Mouse (Mus musculus): ENCODE data around the gene Zfp341. TPM values are rescaled to one million over a fixed set of nuclear protein-coding genes. Genes with fewer than 3 reads are reported as not detected.

The Zfp341 gene
- total and polyA plus RNA-seq, 3 experiments: 2.0 to 6.3 TPM; not detected in 1

GRCm38 (mm10) chr2:154633039-154633742 lies 20.1 kb downstream of the Zfp341 start:
- TF ChIP-seq GABPA (IDR thresholded peaks at IDR 0.05; ENCODE audit: low read depth, low read length) (no peak), CHD2 (IDR thresholded peaks at IDR 0.05; ENCODE audit: low read length) (no peak), TCF12 (IDR thresholded peaks at IDR 0.05; ENCODE audit: low read depth, low read length) (no peak), GATA1 (IDR thresholded peaks at IDR 0.05; ENCODE audit: low read depth, low read length) (no peak), ZMIZ1 (IDR thresholded peaks at IDR 0.05; ENCODE audit: low read depth, low read length) (no peak), ZKSCAN1 (IDR thresholded peaks at IDR 0.05; ENCODE audit: low read depth, low read length) (no peak), EP300 (IDR thresholded peaks at IDR 0.05; ENCODE audit: low read depth in 1 of 2, low read length in 2 of 2) (no peak), ETS1 (IDR thresholded peaks at IDR 0.05; ENCODE audit: low read depth, low read length) (no peak), NRF1 (IDR thresholded peaks at IDR 0.05; ENCODE audit: insufficient read depth, low read depth, low read length, poor library complexity, severe bottlenecking) (no peak), KAT2A (conservative IDR thresholded peaks at IDR 0.05; ENCODE audit: low read depth, low read length) (no peak), MAX (IDR thresholded peaks at IDR 0.05; ENCODE audit: low read length) (no peak), MAZ (IDR thresholded peaks at IDR 0.05; ENCODE audit: low read depth, low read length) (no peak), RAD21 (IDR thresholded peaks at IDR 0.05; ENCODE audit: low read depth, low read length) (no peak), USF1 (IDR thresholded peaks at IDR 0.05; ENCODE audit: low read depth, low read length) (no peak)
- Histone ChIP-seq H3K9ac (ENCODE audit: control insufficient read depth, low read depth, low read length, poor library complexity, severe bottlenecking) (no peak overlapping the region), H3K36me3 (ENCODE audit: control insufficient read depth in 1 of 2, insufficient read depth in 2 of 2, low read length in 2 of 2) (peaks cover 0 to 6% of the 10 kb centered on the region in 2 experiments; a peak in 1 of 4 replicates), H3K27ac (ENCODE audit: control insufficient read depth, low read depth, low read length) (no peak overlapping the region), H3K4me3 (ENCODE audit: control insufficient read depth in 1 of 2, insufficient read depth in 1 of 2, low read depth in 2 of 2, low read length in 2 of 2) (no peak overlapping the region), H3K4me1 (ENCODE audit: control insufficient read depth in 1 of 2, insufficient read depth in 2 of 2, low read length in 2 of 2) (peaks cover 8 to 12% of the 10 kb centered on the region in 2 experiments), H3K27me3 (ENCODE audit: control insufficient read depth in 1 of 2, insufficient read depth in 2 of 2, low read length in 2 of 2) (no peaks in the 10 kb centered on the region), H3K79me2 (ENCODE audit: control insufficient read depth, insufficient read depth, low read length, poor library complexity) (no peaks in the 10 kb centered on the region), H3K9me3 (replicated peaks; ENCODE audit: insufficient read depth, low read length) (no peaks in the 10 kb centered on the region)
- DNase-seq (ENCODE audit: low read depth, low spot score): peak; percentile 31

- peaks cover 8 to 12% of the 10 kb centered on the region in 2 experiments for H3K4me1 ChIP-seq (ENCODE audit: control insufficient read depth in 1 of 2, insufficient read depth in 2 of 2, low read length in 2 of 2)
- no peak overlapping the region for H3K27ac ChIP-seq (ENCODE audit: control insufficient read depth, low read depth, low read length)
- H3K27me3 ChIP-seq (ENCODE audit: control insufficient read depth in 1 of 2, insufficient read depth in 2 of 2, low read length in 2 of 2): no peaks in the 10 kb centered on the region
- H3K9me3 ChIP-seq (replicated peaks; ENCODE audit: insufficient read depth, low read length): no peaks in the 10 kb centered on the region
- no peaks in the 10 kb centered on the region for H3K79me2 ChIP-seq (ENCODE audit: control insufficient read depth, insufficient read depth, low read length, poor library complexity)
- DNase-seq (ENCODE audit: low read depth, low spot score): no peak
- TF ChIP-seq MYC (IDR thresholded peaks at IDR 0.05; ENCODE audit: low read depth, low read length): no peak
- no peak for TF ChIP-seq POLR2A (IDR thresholded peaks at IDR 0.05; ENCODE audit: control insufficient read depth in 1 of 2, insufficient read depth in 1 of 2, low read depth in 1 of 2, low read length in 2 of 2, poor library complexity in 1 of 2)
- TF ChIP-seq KAT2A (conservative IDR thresholded peaks at IDR 0.05; ENCODE audit: low read depth, low read length): no peak
- no peak for TF ChIP-seq JUND (IDR thresholded peaks at IDR 0.05; ENCODE audit: low read depth, low read length)
- no peak for TF ChIP-seq ELF1 (IDR thresholded peaks at IDR 0.05; ENCODE audit: low read depth, low read length)
- TF ChIP-seq SIN3A (IDR thresholded peaks at IDR 0.05; ENCODE audit: low read length): no peak
- no peak for TF ChIP-seq USF2 (IDR thresholded peaks at IDR 0.05; ENCODE audit: borderline replicate concordance in 1 of 2, insufficient read depth in 1 of 2, low read depth in 1 of 2, low read length in 2 of 2)
- no peak for TF ChIP-seq ETS1 (IDR thresholded peaks at IDR 0.05; ENCODE audit: low read depth, low read length)
- no peak for TF ChIP-seq ZC3H11A (IDR thresholded peaks at IDR 0.05; ENCODE audit: low read depth, low read length)
- no peak for TF ChIP-seq CHD1 (IDR thresholded peaks at IDR 0.05; ENCODE audit: low read depth, low read length)
- TF ChIP-seq ZKSCAN1 (IDR thresholded peaks at IDR 0.05; ENCODE audit: low read depth, low read length): no peak
- no peak for TF ChIP-seq RAD21 (IDR thresholded peaks at IDR 0.05; ENCODE audit: low read depth, low read length)
- TF ChIP-seq BHLHE40 (IDR thresholded peaks at IDR 0.05; ENCODE audit: borderline replicate concordance, low read depth, low read length): no peak
- TF ChIP-seq MAFK (IDR thresholded peaks at IDR 0.05; ENCODE audit: borderline replicate concordance, low read depth, low read length): no peak
- TF ChIP-seq GABPA (IDR thresholded peaks at IDR 0.05; ENCODE audit: low read depth, low read length): no peak
- no peak for TF ChIP-seq ZMIZ1 (IDR thresholded peaks at IDR 0.05; ENCODE audit: low read depth, low read length)
- TF ChIP-seq CHD2 (IDR thresholded peaks at IDR 0.05; ENCODE audit: low read length): no peak
- no peak for TF ChIP-seq EP300 (IDR thresholded peaks at IDR 0.05; ENCODE audit: low read depth in 1 of 2, low read length in 2 of 2)
- no peak for TF ChIP-seq NRF1 (IDR thresholded peaks at IDR 0.05; ENCODE audit: insufficient read depth, low read depth, low read length, poor library complexity, severe bottlenecking)
- peaks cover 0 to 6% of the 10 kb centered on the region in 2 experiments; a peak in 1 of 4 replicates for H3K36me3 ChIP-seq (ENCODE audit: control insufficient read depth in 1 of 2, insufficient read depth in 2 of 2, low read length in 2 of 2)
- no peak overlapping the region for H3K4me3 ChIP-seq (ENCODE audit: control insufficient read depth in 1 of 2, insufficient read depth in 1 of 2, low read depth in 2 of 2, low read length in 2 of 2)
- H3K9ac ChIP-seq (ENCODE audit: control insufficient read depth, low read depth, low read length, poor library complexity, severe bottlenecking): no peak overlapping the region
Measured at GRCm38 (mm10) chr2:154633876-154634644, 21.0 kb downstream of the Zfp341 start.
